8 mouse cellular contexts compared by ENCODE assay signal in genomic region chr2:32606161-32607142, GRCm38 (mm10). TPM values are rescaled to one million over a fixed set of nuclear protein-coding genes. Genes with fewer than 3 reads are reported as not detected.
A peak's percentile ranks its signal among the peaks of the same experiment; 100 is the strongest.
DNase-seq lines count a peak whose midpoint lies in the region; ATAC-seq lines count a peak whose summit lies in the region.

No protein-coding gene starts in this region.

- 12% methylated on average over 51 of the region's 55 CpGs for WGBS in limb, embryonic 15.5 days
- 18% methylated on average over 34 of the region's 55 CpGs for WGBS in midbrain, embryonic 16.5 days

- H3K36me3 ChIP-seq in limb, embryonic 15.5 days, result no peaks in the 10 kb centered on the region
- no peaks in the 10 kb centered on the region for H3K36me3 ChIP-seq in midbrain, embryonic 16.5 days (ENCODE audit: control insufficient read depth, insufficient read depth, low read length)
- no peaks in the 10 kb centered on the region for H3K36me3 ChIP-seq in splenic B cell, adult 2 months (ENCODE audit: control insufficient read depth, insufficient read depth, low read length, poor library complexity, severe bottlenecking)

- H3K27ac ChIP-seq in limb, embryonic 15.5 days, result peak overlapping the region; percentile 75
- no peak overlapping the region for H3K27ac ChIP-seq in midbrain, embryonic 16.5 days (ENCODE audit: low read length)

- peak; percentile 81 for ATAC-seq in limb, embryonic 15.5 days (ENCODE audit: insufficient number of reproducible peaks, low FRiP score, low TSS enrichment, low read depth)
- peak; percentile 84 for ATAC-seq in midbrain, embryonic 16.5 days

- H3K9me3 ChIP-seq in limb, embryonic 15.5 days, result no peaks in the 10 kb centered on the region
- H3K9me3 ChIP-seq in midbrain, embryonic 16.5 days (replicated peaks; ENCODE audit: control insufficient read depth, low read length, poor library complexity, severe bottlenecking), result no peaks in the 10 kb centered on the region

- no peaks in the 10 kb centered on the region for H3K27me3 ChIP-seq in limb, embryonic 15.5 days
- peaks cover 3% of the 10 kb centered on the region; the same call in 1 of the 2 replicates for H3K27me3 ChIP-seq in midbrain, embryonic 16.5 days (ENCODE audit: control insufficient read depth, insufficient read depth, low read depth, low read length)
- no peaks in the 10 kb centered on the region for H3K27me3 ChIP-seq in splenic B cell, adult 2 months (ENCODE audit: control insufficient read depth, insufficient read depth, low read length, poor library complexity, severe bottlenecking)

- peak; percentile 85 for DNase-seq in 416B (ENCODE audit: low read depth)
- peak; percentile 77 for DNase-seq in adrenal gland, adult 8-10 months
- peak; percentile 79 for DNase-seq in embryo, embryonic 11.5 days (ENCODE audit: low read depth, low spot score)
- DNase-seq in heart, adult 11 months, result peak; percentile 99
- peak; percentile 66 for DNase-seq in kidney, adult 11 months
- peak; percentile 77 for DNase-seq in splenic B cell, adult 2 months (ENCODE audit: low read depth, low spot score)

- H3K4me3 ChIP-seq in limb, embryonic 15.5 days, result peak overlapping the region; percentile 74
- peak overlapping the region; percentile 68 for H3K4me3 ChIP-seq in midbrain, embryonic 16.5 days (ENCODE audit: low read depth, low read length)

- H3K4me2 ChIP-seq in limb, embryonic 15.5 days, result peak overlapping the region; percentile 86
- H3K4me2 ChIP-seq in midbrain, embryonic 16.5 days (ENCODE audit: low read length), result peak overlapping the region; percentile 86

- peaks cover 56% of the 10 kb centered on the region for H3K4me1 ChIP-seq in limb, embryonic 15.5 days
- peaks cover 23% of the 10 kb centered on the region for H3K4me1 ChIP-seq in midbrain, embryonic 16.5 days (ENCODE audit: control insufficient read depth, insufficient read depth, low read length)

- H3K9ac ChIP-seq in limb, embryonic 15.5 days, result peak overlapping the region; percentile 73
- peak overlapping the region; percentile 79 for H3K9ac ChIP-seq in midbrain, embryonic 16.5 days (ENCODE audit: low read depth, low read length)

RNA-seq across cellular contexts. Expression of gene St6galnac6, which starts 6.9 kb away (rescaled TPM):
- 10 to 100 TPM; 42.7 to 61.4 (median 51.8) TPM for total RNA-seq in adrenal gland, adult 8-10 months (2022)
- polyA plus RNA-seq in limb, embryonic 15.5 days (2015; fragmentation: Nextera tagmentation; extraction: Ambion mirVana), result 24.7 and 27.1 TPM in 2 replicates
- 26.5 and 36.4 TPM in 2 replicates for polyA plus RNA-seq in midbrain, embryonic 16.5 days (2015; fragmentation: Nextera tagmentation; extraction: Ambion mirVana)

RNA-seq across cellular contexts. Expression of gene Ak1, which starts 15.1 kb away (rescaled TPM):
- total RNA-seq in adrenal gland, adult 8-10 months (2022), result 10 to 100 TPM; 24.1 to 57.3 (median 40.1) TPM
- 46.9 and 132 TPM in 2 replicates for polyA plus RNA-seq in limb, embryonic 15.5 days (2015; fragmentation: Nextera tagmentation; extraction: Ambion mirVana)
- polyA plus RNA-seq in midbrain, embryonic 16.5 days (2015; fragmentation: Nextera tagmentation; extraction: Ambion mirVana), result 107 and 108 TPM in 2 replicates

RNA-seq across cellular contexts. Expression of gene St6galnac4, which starts 19.6 kb away (rescaled TPM):
- 10 to 100 TPM in 3 of 4 experiments, 1 to 10 TPM in 1; 8.5 to 18.9 (median 13.8) TPM for total RNA-seq in adrenal gland, adult 8-10 months (2022)
- 33.8 and 44.2 TPM in 2 replicates for polyA plus RNA-seq in limb, embryonic 15.5 days (2015; fragmentation: Nextera tagmentation; extraction: Ambion mirVana)
- 33.4 and 39.0 TPM in 2 replicates for polyA plus RNA-seq in midbrain, embryonic 16.5 days (2015; fragmentation: Nextera tagmentation; extraction: Ambion mirVana)

RNA-seq across cellular contexts. Expression of gene 9430097D07Rik, which starts 31.0 kb away (rescaled TPM):
- total RNA-seq in adrenal gland, adult 8-10 months (2022), result not detected
- polyA plus RNA-seq in limb, embryonic 15.5 days (2015; fragmentation: Nextera tagmentation; extraction: Ambion mirVana), result not detected in 2 replicates
- polyA plus RNA-seq in midbrain, embryonic 16.5 days (2015; fragmentation: Nextera tagmentation; extraction: Ambion mirVana), result 0.52 and 1.1 TPM in 2 replicates

RNA-seq across cellular contexts. Expression of gene Pip5kl1, which starts 31.9 kb away (rescaled TPM):
- total RNA-seq in adrenal gland, adult 8-10 months (2022), result under 1 TPM in 1 of 4 experiments, not detected in 3; 0.46 TPM
- polyA plus RNA-seq in limb, embryonic 15.5 days (2015; fragmentation: Nextera tagmentation; extraction: Ambion mirVana), result 0.12 and 0.82 TPM in 2 replicates
- polyA plus RNA-seq in midbrain, embryonic 16.5 days (2015; fragmentation: Nextera tagmentation; extraction: Ambion mirVana), result 14.5 and 17.1 TPM in 2 replicates
